Mouse (Mus musculus): Measurements from ENCODE around the gene 4930455H04Rik. TPM values are rescaled to one million over a fixed set of nuclear protein-coding genes. Genes with fewer than 3 reads are reported as not detected.

The 4930455H04Rik gene
- polyA plus RNA-seq, 1 experiment = not detected

DNA sequence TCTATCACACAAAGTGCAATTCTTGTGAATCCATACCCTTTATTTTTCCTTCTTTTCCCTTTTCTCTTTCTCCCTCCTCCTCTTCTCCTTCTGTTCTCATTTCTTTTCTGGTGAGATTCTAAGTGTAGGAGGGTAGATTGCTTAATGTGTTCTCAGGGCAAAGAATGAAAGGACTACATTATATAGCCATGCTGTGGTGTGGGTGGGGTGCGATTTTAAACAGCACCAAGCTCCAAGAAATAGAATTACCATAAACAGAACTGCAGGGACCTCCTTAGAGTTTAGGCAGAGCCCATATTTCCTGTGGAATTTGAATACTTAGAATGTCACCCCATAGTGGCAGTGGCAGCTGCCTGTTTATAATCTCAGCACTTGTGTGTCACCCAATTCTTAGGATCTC, 17.7 kb downstream of the 4930455H04Rik start:
- TF ChIP-seq POLR2A (IDR thresholded peaks at IDR 0.05; ENCODE audit: low read depth, low read length) = no peak
- TF ChIP-seq CTCF (conservative IDR thresholded peaks at IDR 0.05; ENCODE audit: insufficient read depth, insufficient read length, low read depth, low read length) = no peak
- Histone ChIP-seq H3K36me3 (ENCODE audit: control insufficient read depth, insufficient read depth, low read length) (no peaks in the 10 kb centered on the region), H3K27me3 (replicated peaks; ENCODE audit: control insufficient read depth, insufficient read depth, low read length) (no peaks in the 10 kb centered on the region), H3K4me1 (ENCODE audit: control insufficient read depth, insufficient read depth, low read length) (no peaks in the 10 kb centered on the region), H3K27ac (ENCODE audit: insufficient read depth, low read depth, low read length) (no peak overlapping the region), H3K4me3 (ENCODE audit: insufficient read depth, low read depth, low read length) (no peak overlapping the region)
- DNase-seq = no peak
- 63% methylated on average over 1 of the region's 1 CpGs for WGBS

DNA sequence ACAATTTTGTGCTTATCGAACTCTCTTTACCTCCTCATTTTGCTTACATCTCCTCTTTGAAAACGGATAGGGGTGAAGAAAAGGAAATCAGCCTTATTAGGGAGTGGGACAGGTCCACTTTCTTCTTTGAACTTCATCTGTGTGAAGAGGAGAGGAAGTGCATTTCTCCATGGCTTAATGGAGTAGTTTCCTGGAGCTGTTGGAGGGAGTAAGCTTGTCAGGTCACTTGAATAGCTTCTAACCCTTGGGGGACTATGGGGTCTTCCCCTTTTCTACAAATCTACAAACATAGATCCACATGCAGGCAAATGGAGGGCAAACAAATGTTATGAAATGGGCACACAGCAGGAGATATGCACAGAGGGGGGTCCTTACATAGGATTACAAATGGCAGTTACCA, 18.4 kb downstream of the 4930455H04Rik start:
- Histone ChIP-seq H3K4me3 (ENCODE audit: insufficient read depth, low read depth, low read length) (no peak overlapping the region), H3K27me3 (replicated peaks; ENCODE audit: control insufficient read depth, insufficient read depth, low read length) (no peaks in the 10 kb centered on the region), H3K27ac (ENCODE audit: insufficient read depth, low read depth, low read length) (no peak overlapping the region), H3K36me3 (ENCODE audit: control insufficient read depth, insufficient read depth, low read length) (no peaks in the 10 kb centered on the region), H3K4me1 (ENCODE audit: control insufficient read depth, insufficient read depth, low read length) (no peaks in the 10 kb centered on the region)
- no peak for DNase-seq
- no peak for TF ChIP-seq CTCF (conservative IDR thresholded peaks at IDR 0.05; ENCODE audit: insufficient read depth, insufficient read length, low read depth, low read length)
- TF ChIP-seq POLR2A (IDR thresholded peaks at IDR 0.05; ENCODE audit: low read depth, low read length) = no peak
- 33% methylated on average over 2 of the region's 2 CpGs for WGBS

DNA sequence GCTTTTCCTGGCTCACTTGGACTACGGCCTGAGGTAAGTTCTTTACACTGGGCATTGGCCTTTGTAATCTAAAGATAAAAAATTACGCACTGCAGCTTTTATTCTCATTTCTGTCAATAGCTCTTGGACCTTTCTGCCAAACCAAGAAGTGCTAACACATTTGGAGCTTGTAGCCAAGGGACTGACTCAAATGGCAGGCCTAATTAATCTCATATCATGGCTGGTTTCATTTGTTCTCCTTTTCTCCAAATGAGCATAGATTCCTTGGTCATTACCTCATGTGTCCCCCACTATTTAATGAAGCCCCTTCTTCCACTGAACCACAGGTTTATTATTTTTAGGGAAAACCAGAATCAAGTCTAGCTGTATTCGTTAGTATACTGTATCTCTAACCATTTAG, 20.2 kb downstream of the 4930455H04Rik start:
- TF ChIP-seq POLR2A (IDR thresholded peaks at IDR 0.05; ENCODE audit: low read depth, low read length) = no peak
- TF ChIP-seq CTCF (conservative IDR thresholded peaks at IDR 0.05; ENCODE audit: insufficient read depth, insufficient read length, low read depth, low read length) = no peak
- Histone ChIP-seq H3K4me3 (ENCODE audit: insufficient read depth, low read depth, low read length) (no peak overlapping the region), H3K36me3 (ENCODE audit: control insufficient read depth, insufficient read depth, low read length) (no peaks in the 10 kb centered on the region), H3K4me1 (ENCODE audit: control insufficient read depth, insufficient read depth, low read length) (no peaks in the 10 kb centered on the region), H3K27ac (ENCODE audit: insufficient read depth, low read depth, low read length) (no peak overlapping the region), H3K27me3 (replicated peaks; ENCODE audit: control insufficient read depth, insufficient read depth, low read length) (no peaks in the 10 kb centered on the region)
- DNase-seq = no peak
- WGBS = 98% methylated on average over 3 of the region's 3 CpGs

DNA sequence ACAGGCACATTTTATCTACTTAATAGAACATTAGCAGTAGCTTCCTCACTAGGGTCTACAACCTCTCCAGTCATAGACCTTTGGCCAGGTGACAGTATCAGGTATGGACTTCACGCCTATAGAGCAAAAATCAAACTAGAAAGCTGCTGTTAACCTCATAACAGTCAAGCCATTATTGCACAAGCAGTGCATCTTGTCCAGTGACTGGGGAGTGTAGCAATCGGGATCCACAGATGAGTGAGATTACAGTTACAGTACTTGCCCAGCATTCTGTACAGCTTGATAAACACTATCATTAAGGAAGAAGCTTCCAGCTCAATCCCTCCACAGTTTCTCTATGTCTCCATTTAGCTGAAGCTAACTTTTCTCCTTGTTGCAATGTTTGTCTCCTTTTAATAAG, 23.1 kb downstream of the 4930455H04Rik start:
- no peak overlapping the region for H3K27ac ChIP-seq (ENCODE audit: insufficient read depth, low read depth, low read length)
- 89% methylated on average over 2 of the region's 2 CpGs for WGBS
- no peak for DNase-seq
- TF ChIP-seq CTCF (conservative IDR thresholded peaks at IDR 0.05; ENCODE audit: insufficient read depth, insufficient read length, low read depth, low read length) (no peak), POLR2A (IDR thresholded peaks at IDR 0.05; ENCODE audit: low read depth, low read length) (no peak)
- H3K36me3 ChIP-seq (ENCODE audit: control insufficient read depth, insufficient read depth, low read length) = no peaks in the 10 kb centered on the region
- no peak overlapping the region for H3K4me3 ChIP-seq (ENCODE audit: insufficient read depth, low read depth, low read length)
- no peaks in the 10 kb centered on the region for H3K4me1 ChIP-seq (ENCODE audit: control insufficient read depth, insufficient read depth, low read length)
- no peaks in the 10 kb centered on the region for H3K27me3 ChIP-seq (replicated peaks; ENCODE audit: control insufficient read depth, insufficient read depth, low read length)

DNA sequence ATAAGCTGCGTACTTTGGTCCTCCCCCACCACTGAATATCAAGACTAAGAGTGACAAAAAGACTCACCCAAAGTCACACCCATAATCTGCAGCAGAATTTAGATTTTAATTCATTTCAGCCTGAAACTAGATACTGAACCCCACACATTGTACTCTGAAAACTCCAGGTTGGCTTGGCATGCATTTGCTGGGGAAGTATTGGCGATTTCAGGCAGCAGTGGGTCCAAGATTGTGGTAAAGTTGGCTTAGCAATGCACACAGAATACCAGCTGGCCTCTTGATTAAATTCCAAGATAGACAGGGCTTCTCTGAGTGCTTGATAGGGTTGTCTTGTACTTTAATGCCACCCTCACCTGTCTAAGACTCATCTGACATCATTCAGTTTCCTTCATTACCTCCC, 24.9 kb downstream of the 4930455H04Rik start:
- Histone ChIP-seq H3K27ac (ENCODE audit: insufficient read depth, low read depth, low read length) (no peak overlapping the region), H3K4me3 (ENCODE audit: insufficient read depth, low read depth, low read length) (no peak overlapping the region), H3K36me3 (ENCODE audit: control insufficient read depth, insufficient read depth, low read length) (no peaks in the 10 kb centered on the region), H3K4me1 (ENCODE audit: control insufficient read depth, insufficient read depth, low read length) (no peaks in the 10 kb centered on the region), H3K27me3 (replicated peaks; ENCODE audit: control insufficient read depth, insufficient read depth, low read length) (no peaks in the 10 kb centered on the region)
- 84% methylated on average over 2 of the region's 2 CpGs for WGBS
- TF ChIP-seq CTCF (conservative IDR thresholded peaks at IDR 0.05; ENCODE audit: insufficient read depth, insufficient read length, low read depth, low read length) (no peak), POLR2A (IDR thresholded peaks at IDR 0.05; ENCODE audit: low read depth, low read length) (no peak)
- no peak for DNase-seq

DNA sequence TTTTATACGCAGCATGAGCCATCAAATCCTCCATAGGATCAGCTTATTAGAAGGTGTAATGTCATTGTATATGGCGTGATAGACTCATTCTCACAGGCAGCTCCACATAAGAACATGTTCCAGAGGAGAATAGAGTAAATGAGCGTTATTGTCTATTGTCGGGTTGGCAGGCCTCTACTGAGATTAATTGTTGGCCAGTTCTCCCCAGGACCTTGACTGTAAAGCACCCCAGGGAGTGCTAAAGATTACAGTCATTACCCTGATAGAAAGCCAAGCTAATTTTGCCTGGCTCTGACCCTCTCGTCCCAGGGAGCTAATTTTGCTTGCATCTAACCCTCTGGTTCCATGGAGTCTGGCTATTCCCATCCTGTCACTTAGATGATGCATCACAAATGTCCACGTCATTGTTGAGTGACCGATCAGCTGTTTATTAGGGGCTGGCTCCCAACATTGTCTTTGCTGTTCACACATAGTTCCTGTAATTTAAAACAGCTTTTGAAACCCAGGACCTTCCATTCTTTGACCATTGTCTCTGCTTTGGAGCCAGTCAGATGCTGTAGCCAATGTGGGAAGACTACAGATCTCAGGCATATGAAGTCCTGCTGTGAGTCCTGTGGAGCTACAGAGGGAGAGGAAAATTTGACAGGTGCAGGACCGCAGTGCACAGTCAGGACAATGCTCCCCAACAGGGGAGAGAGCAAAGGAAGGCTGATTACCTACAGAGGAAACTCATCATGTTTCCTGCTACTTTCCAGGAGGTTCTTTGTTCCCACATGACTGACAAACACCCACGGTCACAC, 33.8 kb downstream of the 4930455H04Rik start:
- TF ChIP-seq POLR2A (IDR thresholded peaks at IDR 0.05; ENCODE audit: low read depth, low read length) (no peak), CTCF (conservative IDR thresholded peaks at IDR 0.05; ENCODE audit: insufficient read depth, insufficient read length, low read depth, low read length) (no peak)
- Histone ChIP-seq H3K36me3 (ENCODE audit: control insufficient read depth, insufficient read depth, low read length) (no peaks in the 10 kb centered on the region), H3K4me3 (ENCODE audit: insufficient read depth, low read depth, low read length) (no peak overlapping the region), H3K4me1 (ENCODE audit: control insufficient read depth, insufficient read depth, low read length) (no peaks in the 10 kb centered on the region), H3K27ac (ENCODE audit: insufficient read depth, low read depth, low read length) (no peak overlapping the region), H3K27me3 (replicated peaks; ENCODE audit: control insufficient read depth, insufficient read depth, low read length) (no peaks in the 10 kb centered on the region)
- DNase-seq = no peak
- 61% methylated on average over 9 of the region's 9 CpGs for WGBS

DNA sequence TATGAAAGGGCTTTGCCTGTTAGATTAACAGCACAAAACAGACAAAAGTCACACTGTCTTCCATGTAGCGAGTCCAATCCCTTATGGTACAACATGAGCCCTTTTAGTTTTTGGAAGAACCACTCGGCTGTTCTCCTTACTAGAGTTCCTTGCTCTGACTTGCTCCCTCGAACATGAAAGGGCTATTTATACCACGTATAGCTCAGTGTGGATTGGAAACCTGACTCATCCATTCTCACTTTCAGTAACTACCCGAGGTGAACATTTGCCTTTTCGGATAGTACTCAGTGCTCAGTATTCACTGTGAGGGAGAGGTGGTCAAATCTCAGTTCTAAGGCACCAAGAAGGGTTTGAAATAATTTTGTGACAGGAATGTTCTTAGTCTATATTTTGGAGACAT, 35.3 kb downstream of the 4930455H04Rik start:
- Histone ChIP-seq H3K27me3 (replicated peaks; ENCODE audit: control insufficient read depth, insufficient read depth, low read length) (no peaks in the 10 kb centered on the region), H3K36me3 (ENCODE audit: control insufficient read depth, insufficient read depth, low read length) (no peaks in the 10 kb centered on the region), H3K27ac (ENCODE audit: insufficient read depth, low read depth, low read length) (no peak overlapping the region), H3K4me1 (ENCODE audit: control insufficient read depth, insufficient read depth, low read length) (no peaks in the 10 kb centered on the region), H3K4me3 (ENCODE audit: insufficient read depth, low read depth, low read length) (no peak overlapping the region)
- TF ChIP-seq POLR2A (IDR thresholded peaks at IDR 0.05; ENCODE audit: low read depth, low read length) (no peak), CTCF (conservative IDR thresholded peaks at IDR 0.05; ENCODE audit: insufficient read depth, insufficient read length, low read depth, low read length) (no peak)
- DNase-seq = no peak
- WGBS = 81% methylated on average over 6 of the region's 6 CpGs
